Mouse (Mus musculus) T-cell, adult 66 days (primary cell): ENCODE results near the gene Vgll2. TPM values are rescaled to one million over a fixed set of nuclear protein-coding genes. Genes with fewer than 3 reads are reported as not detected.

ENCODE experiments used
- total RNA-seq, 2 experiments: library from RNA; stranded (reverse); gene quantifications; 3 replicates in 1 of 2; 4 replicates in 1 of 2; pipeline ENCODE4 v1.2.4; 2023

Vgll2 gene
- total RNA-seq, result not detected

DNA sequence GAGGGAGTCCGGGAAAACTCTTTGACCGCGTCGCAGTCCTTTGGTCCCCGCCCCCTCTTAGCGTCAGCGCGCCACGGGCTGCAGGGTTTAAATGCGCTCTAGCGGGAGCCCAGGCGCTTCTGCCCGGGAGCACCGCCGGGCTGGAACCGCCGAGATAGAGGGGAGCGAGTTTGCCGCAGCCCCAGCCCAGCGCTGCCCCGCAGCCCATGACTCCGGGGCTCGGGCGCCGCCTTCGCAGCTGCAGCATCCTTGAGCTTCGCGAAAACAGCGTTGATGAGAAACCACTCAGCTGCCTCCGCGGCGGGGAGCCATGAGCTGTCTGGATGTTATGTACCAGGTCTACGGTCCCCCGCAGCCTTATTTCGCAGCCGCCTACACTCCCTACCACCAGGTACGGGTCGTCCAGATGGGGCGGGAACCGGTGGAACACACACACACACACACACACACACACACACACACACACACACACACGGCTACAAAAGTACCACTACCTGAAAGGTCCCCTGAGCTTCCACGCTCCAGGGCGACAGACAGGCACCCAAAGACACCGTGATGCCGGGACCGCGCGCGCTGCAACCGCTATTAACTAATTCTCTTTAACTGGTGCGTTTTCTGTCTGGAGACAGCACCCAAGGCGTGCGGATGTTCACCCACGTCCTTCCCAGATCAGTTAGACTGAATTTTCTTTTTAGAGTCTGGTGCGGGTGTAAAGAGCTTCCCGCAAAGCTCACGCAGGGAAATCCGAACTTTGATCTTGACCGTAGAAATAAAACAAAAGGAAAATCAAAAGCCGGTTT lies at the start of gene Vgll2:
TSS of gene Vgll2 (plus strand) at position 90 of the 800 bp plus-strand sequence.

Other genes starting within 250 kb of the Vgll2 start
- gene Ros1, start 172.7 kb downstream of the Vgll2 start, total RNA-seq, result not detected
- under 1 TPM; 0.17 to 0.18 TPM for gene Dcbld1, start 211.1 kb downstream of the Vgll2 start, total RNA-seq